11 mouse cellular contexts compared by ENCODE assay signal in the genomic region with DNA sequence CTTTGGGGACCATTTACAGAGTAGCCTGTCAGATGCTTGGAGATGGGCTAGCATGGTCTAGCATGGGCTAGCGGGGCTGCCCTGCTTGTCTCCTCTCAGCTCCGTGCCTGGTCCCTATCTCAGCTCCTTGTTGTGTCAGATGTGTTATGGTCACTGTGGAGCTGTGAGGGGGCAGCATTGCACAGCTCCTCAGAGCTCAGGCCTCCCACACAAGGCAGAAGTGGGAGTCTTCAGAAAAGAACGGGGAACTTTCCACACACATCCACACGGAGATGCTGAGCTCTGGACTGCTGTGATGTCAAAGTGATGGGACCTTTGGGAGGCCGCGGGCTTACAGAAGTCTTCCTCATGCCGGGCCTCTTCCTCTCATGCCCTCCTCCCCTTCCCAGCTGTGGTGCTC.
DNase-seq lines count a peak whose midpoint lies in the region; ATAC-seq and TF ChIP-seq lines count a peak whose summit lies in the region.
"Had no signal": no experiment of that assay in that cellular context is flagged by ENCODE, and none has a peak within 500 bp of the region (broad histone marks: within the 10 kb centered on the region; RNA-seq: fewer than 3 reads in every experiment).

No protein-coding gene starts in this region.

- no peaks in the 10 kb centered on the region for H3K9me3 ChIP-seq in midbrain, embryonic 10.5 days (replicated peaks)
- H3K9me3 ChIP-seq in midbrain, embryonic 14.5 days (ENCODE audit: control insufficient read depth, low read length) = no peaks in the 10 kb centered on the region
- no peaks in the 10 kb centered on the region for H3K9me3 ChIP-seq in hindbrain, embryonic 12.5 days (replicated peaks)
- H3K9me3 ChIP-seq: midbrain, embryonic 12.5 days; neural tube, embryonic 15.5 days had no signal

- H3K4me2 ChIP-seq in midbrain, embryonic 14.5 days (ENCODE audit: low read length) = no peak overlapping the region
- H3K4me2 ChIP-seq in hindbrain, embryonic 12.5 days (replicated peaks) = no peak overlapping the region
- H3K4me2 ChIP-seq: midbrain, embryonic 12.5 days; neural tube, embryonic 15.5 days had no signal

- no peaks in the 10 kb centered on the region for H3K27me3 ChIP-seq in kidney, adult 2 months (replicated peaks; ENCODE audit: control insufficient read depth, insufficient read depth, low read length)
- no peaks in the 10 kb centered on the region for H3K27me3 ChIP-seq in midbrain, embryonic 10.5 days (ENCODE audit: low read depth, poor library complexity, severe bottlenecking)
- H3K27me3 ChIP-seq in midbrain, embryonic 14.5 days (ENCODE audit: control insufficient read depth, insufficient read depth, low read length) = no peaks in the 10 kb centered on the region
- no peaks in the 10 kb centered on the region for H3K27me3 ChIP-seq in small intestine, adult 2 months (ENCODE audit: control insufficient read depth, insufficient read depth, low read length)
- no peaks in the 10 kb centered on the region for H3K27me3 ChIP-seq in hindbrain, embryonic 12.5 days
- H3K27me3 ChIP-seq: midbrain, embryonic 12.5 days; neural tube, embryonic 15.5 days had no signal

- peaks cover 25% of the 10 kb centered on the region for H3K4me1 ChIP-seq in kidney, adult 2 months (ENCODE audit: control insufficient read depth, insufficient read depth, low read length)
- peaks cover 37% of the 10 kb centered on the region for H3K4me1 ChIP-seq in midbrain, embryonic 10.5 days
- H3K4me1 ChIP-seq in midbrain, embryonic 14.5 days (ENCODE audit: control insufficient read depth, insufficient read depth, low read length) = peaks cover 7% of the 10 kb centered on the region
- peaks cover 24% of the 10 kb centered on the region for H3K4me1 ChIP-seq in small intestine, adult 2 months (ENCODE audit: control insufficient read depth, insufficient read depth, insufficient read length, low read length)
- H3K4me1 ChIP-seq in hindbrain, embryonic 12.5 days = peaks cover 32% of the 10 kb centered on the region

- 61% methylated on average over 7 of the region's 7 CpGs for WGBS in kidney, adult 2 months
- 87% methylated on average over 7 of the region's 7 CpGs for WGBS in midbrain, embryonic 10.5 days
- WGBS in midbrain, embryonic 14.5 days = 84% methylated on average over 7 of the region's 7 CpGs
- WGBS in small intestine, adult 2 months = 83% methylated on average over 7 of the region's 7 CpGs
- WGBS in hindbrain, embryonic 12.5 days = 87% methylated on average over 7 of the region's 7 CpGs

- TF ChIP-seq CTCF in kidney, adult 2 months (conservative IDR thresholded peaks at IDR 0.05; ENCODE audit: insufficient read depth, insufficient read length, low read depth, low read length) = no peak
- no peak for TF ChIP-seq CTCF in small intestine, adult 2 months (IDR thresholded peaks at IDR 0.05; ENCODE audit: extremely low read depth, insufficient read length, insufficient replicate concordance, low read depth, low read length)

- no peak for ATAC-seq in midbrain, embryonic 14.5 days (ENCODE audit: low FRiP score, low TSS enrichment)
- ATAC-seq in erythroid progenitor cell, adult 5-6 weeks (replicated peaks; ENCODE audit: low FRiP score, poor library complexity, severe bottlenecking) = no peak
- no peak for ATAC-seq in hindbrain, embryonic 12.5 days (ENCODE audit: low FRiP score)

- H3K36me3 ChIP-seq in kidney, adult 2 months (ENCODE audit: control insufficient read depth, insufficient read depth, low read length) = no peaks in the 10 kb centered on the region
- H3K36me3 ChIP-seq in midbrain, embryonic 10.5 days = peaks cover 30% of the 10 kb centered on the region
- H3K36me3 ChIP-seq in midbrain, embryonic 14.5 days (ENCODE audit: control insufficient read depth, insufficient read depth, low read length) = no peaks in the 10 kb centered on the region
- H3K36me3 ChIP-seq in small intestine, adult 2 months (ENCODE audit: control insufficient read depth, insufficient read depth, low read length) = peaks cover 27% of the 10 kb centered on the region
- peaks cover 9% of the 10 kb centered on the region for H3K36me3 ChIP-seq in hindbrain, embryonic 12.5 days

- H3K27ac ChIP-seq in kidney, adult 2 months (ENCODE audit: insufficient read depth, low read depth, low read length) = peak overlapping the region; percentile 36; the same call in 1 of the 2 replicates
- H3K27ac ChIP-seq in midbrain, embryonic 10.5 days (replicated peaks) = peak overlapping the region; percentile 52
- H3K27ac ChIP-seq in midbrain, embryonic 14.5 days (replicated peaks; ENCODE audit: low read depth, low read length) = no peak overlapping the region
- 0 out of 2 replicates have a peak overlapping the region, but pooled peaks have one; percentile 32 for H3K27ac ChIP-seq in small intestine, adult 2 months (ENCODE audit: insufficient read depth, low read depth, low read length)
- H3K27ac ChIP-seq in hindbrain, embryonic 12.5 days = no peak overlapping the region
- H3K27ac ChIP-seq: midbrain, embryonic 12.5 days; neural tube, embryonic 15.5 days had no signal

- H3K4me3 ChIP-seq in kidney, adult 2 months (ENCODE audit: insufficient read depth, low read depth, low read length) = no peak overlapping the region
- no peak overlapping the region for H3K4me3 ChIP-seq in midbrain, embryonic 10.5 days
- H3K4me3 ChIP-seq in midbrain, embryonic 14.5 days (replicated peaks; ENCODE audit: low read depth, low read length) = no peak overlapping the region
- H3K4me3 ChIP-seq in small intestine, adult 2 months (ENCODE audit: low read depth, low read length) = no peak overlapping the region
- no peak overlapping the region for H3K4me3 ChIP-seq in hindbrain, embryonic 12.5 days
- H3K4me3 ChIP-seq: midbrain, embryonic 12.5 days; neural tube, embryonic 15.5 days had no signal

- intact Hi-C loops in heart, postnatal 14 days (cut with DNase I) = loop anchor here (5.0 kb wide), 1 partner anchor 41 kb away; no protein-coding TSS in a partner anchor

- TF ChIP-seq POLR2A in kidney, adult 2 months (IDR thresholded peaks at IDR 0.05; ENCODE audit: low read depth, low read length) = no peak
- TF ChIP-seq POLR2A in small intestine, adult 2 months (IDR thresholded peaks at IDR 0.05; ENCODE audit: low read depth, low read length) = 0 out of 2 replicates have a peak, but pooled peaks have one; percentile 19

- no peak for DNase-seq in kidney, adult 2 months
- DNase-seq in kidney, postnatal 25 days = no peak
- DNase-seq in midbrain, embryonic 10.5 days (ENCODE audit: low spot score) = no peak
- DNase-seq in midbrain, embryonic 14.5 days = no peak
- DNase-seq in heart, postnatal 14 days = peak; percentile 43 to 53
- DNase-seq: thymus, postnatal 25 days had no signal

- H3K9ac ChIP-seq in midbrain, embryonic 14.5 days (replicated peaks; ENCODE audit: low read length) = no peak overlapping the region
- H3K9ac ChIP-seq in hindbrain, embryonic 12.5 days = no peak overlapping the region
- H3K9ac ChIP-seq: midbrain, embryonic 12.5 days; neural tube, embryonic 15.5 days had no signal

Comparison
In these comparisons a context has a peak if more than half of its experiments do, and no peak if none do; other contexts are left out.
1. H3K27ac ChIP-seq: peak in kidney, adult 2 months (single experiment), midbrain, embryonic 10.5 days (single experiment) and small intestine, adult 2 months (single experiment); none in midbrain, embryonic 14.5 days (single experiment) and hindbrain, embryonic 12.5 days (single experiment).
2. DNase-seq: peak in heart, postnatal 14 days (2 of 2); none in kidney, adult 2 months (single experiment), kidney, postnatal 25 days (0 of 2), midbrain, embryonic 10.5 days (single experiment) and midbrain, embryonic 14.5 days (single experiment).